Mouse (Mus musculus) liver, embryonic 16.5 days (tissue): ENCODE data around the gene Med25. TPM values are rescaled to one million over a fixed set of nuclear protein-coding genes. Genes with fewer than 3 reads are reported as not detected.

Experiments
- ATAC-seq: fragments of 200-750 bp; cut with Nextera tagmentation; 2 replicates; pipeline ENCODE4 v1.8.0; 2017; ENCODE audit warnings: low read depth, mild to moderate bottlenecking, moderate number of reproducible peaks, moderate library complexity
- H3K27ac ChIP-seq: fragments of 300-500 bp; sonication (generic); 2 replicates; pipeline ENCODE4 v1.5.1; 2014; ENCODE audit warnings: mild to moderate bottlenecking, low read length
- H3K27me3 ChIP-seq: fragments of 300-500 bp; sonication (generic); 2 replicates; pipeline ENCODE4 v1.6.1; 2014; ENCODE audit warnings: low read depth, low read length, mixed read lengths; ENCODE audit not compliant: control insufficient read depth, insufficient read depth
- H3K36me3 ChIP-seq: fragments of 300-500 bp; sonication (generic); 2 replicates; pipeline ENCODE4 v1.6.1; 2014; ENCODE audit warnings: mild to moderate bottlenecking; ENCODE audit not compliant: control insufficient read depth, insufficient read depth
- H3K4me1 ChIP-seq: fragments of 300-500 bp; sonication (generic); 2 replicates; pipeline ENCODE4 v1.6.1; 2014; ENCODE audit warnings: low read depth, low read length, mixed read lengths; ENCODE audit not compliant: control insufficient read depth
- H3K4me2 ChIP-seq: fragments of 300-500 bp; sonication (generic); 2 replicates; pipeline ENCODE4 v1.6.1; 2014; ENCODE audit warnings: low read depth, low read length, mixed read lengths
- H3K4me3 ChIP-seq: fragments of 300-500 bp; sonication (generic); 2 replicates; pipeline ENCODE4 v1.5.1; 2014; ENCODE audit warnings: low read depth, mild to moderate bottlenecking, low read length
- H3K9ac ChIP-seq: fragments of 300-500 bp; sonication (generic); 2 replicates; pipeline ENCODE4 v1.6.1; 2014; ENCODE audit warnings: low read depth, low read length
- H3K9me3 ChIP-seq: fragments of 300-500 bp; sonication (generic); replicated peaks from 2 replicates; pipeline ENCODE4 v1.6.1; 2016; ENCODE audit warnings: low read length; ENCODE audit not compliant: control insufficient read depth
- WGBS: fragments of 180-500 bp; shearing (Covaris S2); extraction: QIAGEN DNeasy Blood & Tissue Kit; methylation state at CpG from one replicate; pipeline ENCODE4 v1.1.7; 2014; ENCODE audit not compliant: insufficient replicate concordance; 5-methylcytosine and 5-hydroxymethylcytosine counted together
- polyA plus RNA-seq: library from polyadenylated mRNA; unstranded; fragments of >200 nt; fragmentation: Nextera tagmentation; extraction: Ambion mirVana; gene quantifications from 2 replicates; pipeline ENCODE4 v1.2.1, GENCODE M21; 2015

Med25 gene
- polyA plus RNA-seq, 1 experiment from 2014 or later: 53.0 TPM

GRCm38 (mm10) chr7:44862434-44862833 is 30.1 kb downstream of the Med25 start:
- whole genome bisulfite sequencing: 87% methylated on average over 8 of the region's 8 CpGs
- Histone ChIP-seq H3K36me3 (peaks cover 21% of the 10 kb centered on the region), H3K9ac (no peak overlapping the region), H3K4me1 (peaks cover 44% of the 10 kb centered on the region), H3K27ac (no peak overlapping the region), H3K4me2 (no peak overlapping the region), H3K9me3 (no peaks in the 10 kb centered on the region), H3K27me3 (no peaks in the 10 kb centered on the region), H3K4me3 (no peak overlapping the region)
- ATAC-seq: no peak

GRCm38 (mm10) chr7:44861429-44861816 is 31.1 kb downstream of the Med25 start:
- Histone ChIP-seq H3K9me3 (no peaks in the 10 kb centered on the region), H3K27ac (no peak overlapping the region), H3K36me3 (peaks cover 21% of the 10 kb centered on the region), H3K4me2 (no peak overlapping the region), H3K4me3 (no peak overlapping the region), H3K4me1 (peaks cover 38% of the 10 kb centered on the region), H3K9ac (no peak overlapping the region), H3K27me3 (no peaks in the 10 kb centered on the region)
- 86% methylated on average over 14 of the region's 14 CpGs for WGBS
- ATAC-seq: no peak

GRCm38 (mm10) chr7:44860576-44861428 is 31.7 kb downstream of the Med25 start:
- Histone ChIP-seq H3K9me3 (no peaks in the 10 kb centered on the region), H3K4me1 (peaks cover 38% of the 10 kb centered on the region), H3K4me3 (no peak overlapping the region), H3K9ac (no peak overlapping the region), H3K27ac (no peak overlapping the region), H3K4me2 (no peak overlapping the region), H3K27me3 (no peaks in the 10 kb centered on the region), H3K36me3 (peaks cover 21% of the 10 kb centered on the region)
- 59% methylated on average over 22 of the region's 22 CpGs for WGBS
- 0 out of 2 replicates have a peak, but pooled peaks have one; percentile 6 for ATAC-seq

GRCm38 (mm10) chr7:44859896-44860295 is 32.6 kb downstream of the Med25 start:
- 81% methylated on average over 11 of the region's 11 CpGs for WGBS
- H3K9me3 ChIP-seq: no peaks in the 10 kb centered on the region
- H3K36me3 ChIP-seq: peaks cover 21% of the 10 kb centered on the region
- H3K4me2 ChIP-seq: no peak overlapping the region
- ATAC-seq: no peak
- H3K9ac ChIP-seq: no peak overlapping the region
- H3K4me3 ChIP-seq: no peak overlapping the region
- no peaks in the 10 kb centered on the region for H3K27me3 ChIP-seq
- no peak overlapping the region for H3K27ac ChIP-seq
- H3K4me1 ChIP-seq: peaks cover 38% of the 10 kb centered on the region

- Histone ChIP-seq H3K4me2 (peak overlapping the region; percentile 98), H3K9me3 (no peaks in the 10 kb centered on the region), H3K36me3 (peaks cover 4% of the 10 kb centered on the region), H3K27me3 (no peaks in the 10 kb centered on the region), H3K4me1 (peaks cover 50% of the 10 kb centered on the region), H3K9ac (peak overlapping the region; percentile 95), H3K4me3 (peak overlapping the region; percentile 97), H3K27ac (peak overlapping the region; percentile 99)
- no peak for ATAC-seq
- WGBS: 22% methylated on average over 8 of the region's 8 CpGs
Observed at GRCm38 (mm10) chr7:44857905-44858304, 34.6 kb downstream of the Med25 start.

- H3K4me1 ChIP-seq: peaks cover 57% of the 10 kb centered on the region
- WGBS: under 1% methylated on average over 32 of the region's 32 CpGs
Observed at GRCm38 (mm10) chr7:44857042-44857552, 35.4 kb downstream of the Med25 start, which contains the start of gene Pnkp. Pnkp (plus strand) TSS chr7:44857139.

GRCm38 (mm10) chr7:44856265-44856916 is 36.1 kb downstream of the Med25 start:
- WGBS: 18% methylated on average over 9 of the region's 9 CpGs
- no peaks in the 10 kb centered on the region for H3K27me3 ChIP-seq
- H3K9ac ChIP-seq: peak overlapping the region; percentile 95
- no peaks in the 10 kb centered on the region for H3K36me3 ChIP-seq
- peak overlapping the region; percentile 97 for H3K4me3 ChIP-seq
- ATAC-seq: no peak
- no peaks in the 10 kb centered on the region for H3K9me3 ChIP-seq
- H3K4me2 ChIP-seq: peak overlapping the region; percentile 98
- H3K4me1 ChIP-seq: peaks cover 61% of the 10 kb centered on the region
- H3K27ac ChIP-seq: peak overlapping the region; percentile 99

More at GRCm38 (mm10) chr7:44857042-44857552, 35.4 kb downstream of the Med25 start, which contains the start of gene Pnkp:
- Histone ChIP-seq H3K9me3 (no peaks in the 10 kb centered on the region), H3K4me2 (peak within 1 kb of the TSS; percentile 98), H3K9ac (peak within 1 kb of the TSS; percentile 95), H3K36me3 (no peaks in the 10 kb centered on the region; the same call in 1 of the 2 replicates), H3K27ac (peak within 1 kb of the TSS; percentile 99), H3K4me3 (peak within 1 kb of the TSS; percentile 97), H3K27me3 (no peaks in the 10 kb centered on the region)
- peak; percentile 30 for ATAC-seq

GRCm38 (mm10) chr7:44855036-44855435 is 37.5 kb downstream of the Med25 start:
- 24% methylated on average over 10 of the region's 10 CpGs for WGBS
- Histone ChIP-seq H3K27ac (peak overlapping the region; percentile 99), H3K4me1 (peaks cover 68% of the 10 kb centered on the region), H3K4me2 (peak overlapping the region; percentile 98), H3K9ac (peak overlapping the region; percentile 95), H3K9me3 (no peaks in the 10 kb centered on the region), H3K4me3 (peak overlapping the region; percentile 85), H3K36me3 (no peaks in the 10 kb centered on the region), H3K27me3 (no peaks in the 10 kb centered on the region)
- ATAC-seq: no peak
